Mouse (Mus musculus): ENCODE measurements at regions not wholly inside any gene's neighbourhood (a gene's known extent, or its start where the extent isn't known, plus 50 kb on each side); places are given as distances from the start of the nearest gene placed in this dataset.
"Not testable (repeated sequence)": the region's sequence is repeated elsewhere in the genome, so short reads cannot be mapped to it uniquely, and the experiment has no call there.

DNA sequence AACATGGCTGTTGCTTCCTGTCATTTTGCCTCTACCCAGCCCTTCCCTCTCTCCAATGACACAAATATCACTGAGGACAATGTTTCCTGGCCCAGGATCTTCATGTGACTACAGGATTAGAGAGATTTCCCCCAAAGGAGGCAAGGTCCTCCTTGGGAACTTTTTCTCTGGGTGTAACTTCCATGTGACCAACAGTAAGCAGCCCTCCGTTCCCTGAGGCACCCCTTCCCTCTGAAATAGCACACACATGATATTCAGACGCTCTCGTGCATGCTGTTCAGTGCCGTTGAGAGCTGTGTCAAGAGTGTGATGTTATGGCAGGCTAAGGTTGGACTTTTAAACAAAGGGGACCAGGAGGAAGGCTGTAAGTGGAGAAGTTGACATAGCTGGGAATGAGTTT is 169.2 kb upstream of the Otx2 start:
- no peak for DNase-seq

DNA sequence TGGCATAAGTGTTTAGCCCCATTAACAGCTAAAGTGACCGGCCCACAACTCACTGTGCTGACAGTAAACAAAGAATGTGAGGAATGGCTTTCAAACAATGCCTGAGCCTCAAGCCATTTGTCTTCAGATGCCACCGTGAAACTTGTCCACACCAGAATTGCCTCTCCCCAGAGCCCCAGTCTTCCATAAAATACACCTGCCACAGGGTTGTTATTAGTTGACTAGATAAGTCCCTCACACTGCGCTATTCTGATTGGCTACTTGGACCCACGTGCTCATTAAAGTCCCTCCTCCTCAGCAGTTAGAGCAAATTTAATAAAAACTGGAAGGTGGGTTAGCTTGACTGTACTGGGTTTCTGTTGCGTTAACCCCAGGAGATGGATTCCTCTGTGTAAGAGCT is 167.7 kb upstream of the Otx2 start:
- DNase-seq, result no peak

DNA sequence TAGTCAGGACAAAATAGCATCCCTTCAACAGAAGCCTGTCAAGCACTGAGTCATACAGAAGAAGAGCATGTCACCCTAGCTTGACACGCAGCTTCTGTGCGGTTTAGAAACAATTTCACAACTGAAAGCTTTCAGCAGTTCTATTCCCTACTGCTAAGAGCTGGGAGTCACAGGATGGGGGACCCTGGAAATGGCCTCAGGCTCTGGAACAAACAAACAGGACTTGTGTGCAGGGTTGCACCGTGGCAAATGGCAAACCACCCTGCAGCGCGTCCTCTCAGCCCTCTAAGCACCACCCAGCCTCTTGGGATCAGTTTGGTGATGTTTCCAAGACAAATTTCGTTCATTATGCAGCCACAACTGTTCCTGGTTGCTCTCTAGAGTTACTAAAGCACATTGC is 163.6 kb upstream of the Otx2 start:
- DNase-seq, result no peak

DNA sequence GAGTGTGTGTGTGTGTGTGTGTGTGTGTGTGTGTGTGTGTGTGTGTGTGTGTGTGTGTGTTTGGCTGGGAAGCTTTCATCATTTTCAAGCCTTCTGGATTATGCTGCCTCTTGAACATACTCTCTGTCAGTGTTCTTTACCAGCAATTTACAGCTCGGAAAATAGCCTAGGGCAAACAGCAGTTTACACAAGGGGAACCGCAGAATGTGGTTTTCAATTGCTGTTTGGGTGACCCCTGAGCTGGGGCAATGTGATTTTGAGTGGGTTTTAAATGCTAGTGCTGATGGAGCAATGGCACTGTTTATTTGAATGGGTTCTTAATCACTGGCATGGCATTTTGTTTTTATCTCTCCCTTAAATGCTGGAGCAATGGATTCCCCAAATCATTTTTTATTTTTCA is 162.5 kb upstream of the Otx2 start:
- no peak for DNase-seq

DNA sequence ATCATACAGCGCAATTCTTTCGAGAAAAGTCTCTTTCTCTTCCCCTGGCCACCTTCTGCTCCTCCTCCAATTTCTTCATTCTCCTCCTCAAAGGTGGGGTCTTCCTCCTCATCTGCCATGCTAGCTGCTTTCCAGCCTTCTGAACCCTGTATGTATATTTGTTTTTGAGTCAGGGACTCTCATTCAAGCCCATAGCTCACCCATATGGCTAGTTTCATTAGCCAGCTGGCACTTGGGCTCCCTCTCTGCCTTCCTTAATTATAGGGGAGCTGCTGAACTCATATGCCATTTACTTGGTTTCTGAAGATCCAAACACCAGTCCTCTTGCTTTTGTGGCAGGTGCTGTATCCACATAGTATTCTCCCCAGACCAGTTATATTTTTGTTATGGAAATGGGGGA is 160.8 kb upstream of the Otx2 start:
- DNase-seq, result no peak

DNA sequence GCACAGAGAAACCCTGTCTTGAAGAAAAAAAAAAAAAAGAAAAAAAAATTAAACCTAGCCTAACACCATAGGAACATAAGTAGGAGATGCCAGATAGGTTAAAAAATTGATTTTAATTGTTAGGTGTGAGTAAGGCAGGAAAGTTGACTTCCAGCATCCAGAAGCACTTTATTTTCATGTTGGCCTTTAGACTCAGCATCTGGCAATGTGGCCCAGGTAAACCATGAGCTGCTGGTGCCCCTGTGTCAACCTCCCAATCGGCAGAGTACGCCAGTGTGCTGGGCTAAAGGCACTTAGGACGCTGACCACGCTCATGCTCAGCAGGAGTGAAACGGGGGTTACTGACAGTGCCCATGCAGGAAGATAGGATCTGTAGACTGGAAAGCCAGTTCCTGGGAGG is 152.8 kb upstream of the Otx2 start:
- DNase-seq, result no peak

DNA sequence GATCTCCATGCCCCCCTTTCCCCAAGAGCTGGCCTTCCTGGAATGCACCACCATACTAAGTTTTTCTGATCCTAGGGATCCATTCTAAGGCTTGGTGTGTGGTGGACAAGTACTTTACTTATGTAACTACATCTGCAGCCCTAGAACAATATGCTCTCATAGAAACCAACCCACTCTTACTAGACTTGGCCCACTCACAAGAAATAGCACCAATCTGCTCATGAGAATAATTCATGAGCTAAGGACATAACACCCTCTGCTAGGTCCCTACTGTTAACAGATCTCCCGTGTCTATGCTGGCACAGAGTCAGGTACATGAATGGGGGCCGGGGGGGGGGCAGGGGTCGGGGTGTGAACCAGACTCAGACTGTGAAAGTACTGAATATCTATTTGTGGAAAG is 150.8 kb upstream of the Otx2 start:
- DNase-seq, result no peak

DNA sequence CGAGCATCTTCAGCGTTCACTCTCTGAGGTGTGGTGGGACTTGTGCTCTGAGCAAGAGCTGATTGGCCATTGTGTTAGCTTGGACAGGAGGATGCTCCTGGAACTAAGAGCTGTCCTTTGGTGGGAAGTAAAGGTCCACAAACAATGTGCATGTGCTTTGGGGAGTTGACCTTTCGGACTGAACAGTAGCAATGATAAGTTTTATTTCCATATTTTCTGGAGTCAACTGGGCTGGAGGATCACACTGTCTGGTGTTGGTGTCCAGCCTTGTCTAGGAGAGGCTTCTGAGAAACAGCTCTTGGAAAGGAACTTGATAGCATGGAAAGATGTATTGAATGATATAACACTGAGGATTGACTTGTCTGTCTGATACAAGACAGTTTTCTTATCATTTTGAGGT is 142.3 kb upstream of the Otx2 start:
- DNase-seq, result no peak

DNA sequence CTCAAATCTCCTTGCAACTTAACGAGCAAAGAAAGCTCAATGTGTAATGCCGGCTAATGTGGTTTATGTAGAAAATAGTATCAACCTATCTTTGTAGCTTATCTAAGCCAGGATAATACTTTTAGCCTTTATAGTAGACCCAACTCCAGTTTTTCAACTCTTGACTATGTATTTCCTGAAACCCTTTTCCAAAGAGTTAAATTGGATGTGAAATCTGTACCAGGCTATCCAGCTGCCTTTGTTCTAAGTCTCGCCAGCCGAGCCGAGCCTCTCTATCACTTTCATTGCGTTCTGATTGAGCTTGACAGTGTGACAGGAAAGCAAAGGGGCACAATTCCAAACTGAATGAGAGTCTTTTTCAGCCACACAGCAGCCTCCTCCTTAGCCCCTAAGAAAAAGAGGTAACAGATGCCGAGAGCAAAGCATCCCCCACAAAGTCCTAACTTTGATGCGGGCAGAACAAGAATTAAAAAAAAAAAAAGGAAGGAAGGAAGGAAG is 141.7 kb upstream of the Otx2 start:
- no peak for DNase-seq

DNA sequence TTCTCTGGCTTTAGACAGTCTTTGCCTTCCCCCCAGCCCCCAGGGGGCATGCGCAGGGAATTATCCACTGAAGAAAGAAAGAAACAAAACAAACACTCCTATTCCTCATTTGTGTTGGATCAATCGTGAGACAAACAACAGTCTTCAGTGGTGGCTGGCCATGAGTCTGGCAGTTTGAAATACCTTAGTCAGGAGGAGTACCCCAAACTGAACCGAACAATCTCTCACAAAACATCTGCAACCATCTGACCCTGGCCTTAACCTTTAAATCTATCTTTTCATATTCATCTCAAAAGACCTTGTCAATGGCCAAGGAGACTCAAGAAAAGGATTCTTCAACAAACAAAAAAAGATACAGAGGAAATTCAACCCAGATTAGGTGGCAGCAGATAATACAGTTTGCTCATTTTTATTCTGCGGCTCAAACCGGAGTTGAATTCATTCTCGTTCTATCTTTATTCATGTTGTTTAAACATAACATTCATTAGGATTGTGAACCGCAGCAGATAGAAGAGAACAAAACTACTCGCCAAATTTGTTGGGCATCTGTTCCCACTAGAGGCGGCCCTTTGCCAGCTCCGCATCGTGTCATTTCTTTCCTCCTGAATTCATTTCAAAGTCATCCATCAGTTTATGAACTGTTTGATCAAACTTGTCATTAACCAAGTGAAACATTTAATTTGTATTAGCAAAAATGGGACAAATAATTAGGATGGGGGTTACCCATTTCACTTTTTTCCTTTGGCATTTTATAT is 139.3 kb upstream of the Otx2 start:
- no peak for DNase-seq

DNA sequence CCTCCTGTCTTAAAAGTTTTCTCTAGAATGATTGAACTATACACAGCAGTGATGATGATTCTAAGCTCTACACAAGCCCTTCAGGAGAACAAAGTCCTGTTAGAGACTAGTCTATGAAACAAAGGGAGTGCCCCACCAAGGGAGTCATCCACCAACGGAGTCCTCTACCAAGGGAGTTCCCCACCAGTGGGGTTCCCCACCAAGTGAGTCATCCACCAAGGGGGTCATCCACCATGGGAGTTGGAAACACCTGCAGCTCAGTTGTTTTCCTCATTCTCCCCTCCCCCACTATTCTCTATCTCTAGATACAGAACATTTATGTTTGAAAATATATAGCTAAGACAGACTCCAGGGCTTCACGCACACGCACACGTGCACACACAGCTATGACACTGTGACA is 130.5 kb upstream of the Otx2 start:
- DNase-seq, result no peak

DNA sequence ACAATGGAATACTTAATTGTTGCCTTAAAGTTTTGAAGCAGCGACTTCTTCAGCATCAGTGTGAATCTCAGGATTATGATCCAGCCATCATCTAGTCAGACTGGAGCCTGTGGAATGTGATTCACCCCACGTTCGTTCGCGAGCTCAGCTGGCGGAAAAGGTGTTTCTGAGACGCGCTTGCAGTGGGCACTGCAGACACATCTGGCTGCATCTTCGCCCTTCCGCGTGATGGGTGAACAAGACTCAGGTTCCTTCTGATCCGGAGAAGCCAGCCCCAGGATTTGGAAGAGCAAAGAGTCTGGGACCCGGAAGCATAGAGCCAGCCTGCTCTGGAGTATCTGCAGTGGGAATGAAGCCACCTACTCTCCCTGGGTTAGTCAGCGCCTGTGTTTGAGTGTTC is 127.7 kb upstream of the Otx2 start:
- DNase-seq, result no peak

DNA sequence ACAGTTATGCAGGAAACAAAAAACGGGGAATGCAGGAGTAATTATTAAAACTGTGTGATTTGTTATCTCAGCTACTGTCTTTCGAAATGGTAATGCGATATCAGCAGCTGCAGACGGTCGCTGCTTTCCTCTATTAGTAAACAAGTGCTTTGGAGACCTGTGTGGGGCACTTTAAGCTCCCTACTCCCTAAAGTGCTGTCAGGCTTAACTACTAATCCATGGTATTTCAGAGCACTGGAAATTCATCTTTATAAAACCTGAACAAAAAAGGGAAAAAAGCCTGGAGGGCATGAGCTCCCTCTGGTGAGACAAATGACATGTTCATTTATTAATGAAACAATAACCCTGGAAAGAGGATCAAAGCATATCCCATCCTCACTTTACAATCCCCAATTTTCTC is 127.2 kb upstream of the Otx2 start:
- DNase-seq, result no peak

DNA sequence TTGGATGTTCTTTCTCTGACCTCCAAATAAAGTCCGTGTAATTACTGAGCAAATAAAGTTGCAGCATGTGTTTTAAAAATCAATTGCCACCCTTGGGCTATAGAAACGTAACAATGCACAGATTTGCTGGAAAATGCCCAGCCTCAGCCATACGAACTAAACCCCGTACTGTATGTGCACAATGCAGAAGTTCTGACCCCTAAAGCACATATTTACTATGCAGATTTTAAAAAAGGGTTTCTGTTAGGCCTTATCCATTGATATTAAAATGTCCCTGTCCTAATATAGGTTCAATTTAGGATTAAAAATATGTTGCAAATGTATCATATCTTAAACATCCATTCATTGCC is 126.5 kb upstream of the Otx2 start:
- DNase-seq, result no peak

DNA sequence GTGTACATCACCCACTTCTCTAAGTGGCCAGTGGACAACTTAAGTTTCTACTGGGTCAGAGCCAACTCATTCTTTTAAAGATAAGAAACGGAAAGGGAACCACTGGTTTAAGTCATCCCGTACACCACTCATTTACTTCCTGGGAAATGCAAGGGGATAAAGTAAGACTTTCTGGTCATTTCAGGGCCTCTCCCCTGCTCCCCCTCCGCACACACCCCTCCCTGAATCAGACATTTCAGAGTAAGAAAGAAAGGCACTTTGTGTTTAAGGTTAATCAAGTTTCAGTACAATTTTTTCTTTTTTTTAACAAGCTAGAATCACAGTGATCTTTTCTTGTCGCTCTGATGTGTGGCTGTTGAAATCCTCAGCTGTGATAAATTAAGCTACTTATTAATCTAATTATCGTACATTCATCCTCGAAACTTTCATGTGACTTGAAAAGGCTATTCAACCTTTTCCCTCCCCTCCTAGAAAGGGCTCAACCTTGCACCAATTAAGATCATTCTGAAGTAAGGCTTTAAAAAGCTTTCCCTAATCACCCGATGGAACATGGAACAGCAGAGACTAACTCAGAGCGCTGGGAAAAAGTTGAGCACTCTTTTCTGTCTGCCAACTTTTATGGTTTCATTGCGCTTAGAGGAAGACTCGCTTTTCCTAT is 126.0 kb upstream of the Otx2 start:
- no peak for DNase-seq

DNA sequence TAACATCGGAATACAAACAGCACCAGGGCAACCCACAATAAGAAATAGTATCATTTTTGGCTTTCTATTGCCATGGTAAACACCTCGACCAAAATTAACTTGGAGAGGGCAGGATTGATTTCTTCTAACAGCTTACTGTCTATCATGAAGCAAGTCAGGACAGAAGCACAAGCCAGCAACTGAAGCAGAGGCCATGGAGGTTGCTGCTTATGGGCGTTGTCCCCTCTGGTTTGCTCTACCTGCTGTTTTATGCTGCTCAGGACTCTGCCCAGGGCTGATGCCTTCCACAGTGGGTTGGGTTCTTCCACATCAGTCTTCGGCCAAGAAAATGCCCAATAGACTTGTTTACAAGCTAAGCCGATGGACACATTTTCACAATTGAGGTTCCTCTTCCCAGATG is 117.9 kb upstream of the Otx2 start:
- DNase-seq, result no peak

DNA sequence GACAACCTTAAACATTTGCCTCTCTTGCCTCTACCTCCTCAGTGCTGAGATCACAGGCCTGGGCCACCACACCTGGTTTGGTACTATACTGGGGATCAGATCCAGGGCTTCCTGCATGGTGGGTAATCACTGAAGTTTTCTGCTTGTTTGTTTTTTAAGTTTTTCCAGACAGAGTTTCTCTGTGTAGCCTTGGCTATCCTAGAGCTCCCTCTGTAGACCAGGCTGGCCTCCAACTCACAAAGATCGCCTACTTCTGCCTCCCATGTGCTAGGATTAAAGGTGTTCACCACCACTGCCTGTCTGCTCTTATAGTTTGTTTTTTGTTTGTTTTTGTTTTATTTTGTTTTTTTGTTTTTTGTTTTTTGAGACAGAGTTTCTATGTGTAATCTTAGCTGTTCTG is 105.7 kb upstream of the Otx2 start:
- no peak for DNase-seq

DNA sequence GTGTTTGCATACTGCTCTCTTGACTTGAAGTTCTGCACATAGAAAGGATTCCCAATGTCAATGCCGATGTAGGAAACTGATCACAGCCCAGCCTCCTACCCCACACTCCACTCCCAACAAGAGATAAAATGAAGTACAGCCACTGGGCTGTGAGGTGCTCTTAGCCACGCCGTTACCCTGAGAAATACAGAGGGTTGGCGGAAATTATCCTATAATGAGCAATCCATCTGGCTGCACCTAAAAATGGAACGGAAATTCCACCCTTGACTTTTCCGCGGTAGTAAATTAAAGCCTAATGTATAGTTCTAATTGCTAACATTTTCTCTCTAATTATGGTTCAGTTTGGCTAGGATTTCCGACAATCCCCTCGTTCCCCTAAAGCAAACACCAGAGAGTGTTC is 97.2 kb upstream of the Otx2 start:
- no peak for DNase-seq

DNA sequence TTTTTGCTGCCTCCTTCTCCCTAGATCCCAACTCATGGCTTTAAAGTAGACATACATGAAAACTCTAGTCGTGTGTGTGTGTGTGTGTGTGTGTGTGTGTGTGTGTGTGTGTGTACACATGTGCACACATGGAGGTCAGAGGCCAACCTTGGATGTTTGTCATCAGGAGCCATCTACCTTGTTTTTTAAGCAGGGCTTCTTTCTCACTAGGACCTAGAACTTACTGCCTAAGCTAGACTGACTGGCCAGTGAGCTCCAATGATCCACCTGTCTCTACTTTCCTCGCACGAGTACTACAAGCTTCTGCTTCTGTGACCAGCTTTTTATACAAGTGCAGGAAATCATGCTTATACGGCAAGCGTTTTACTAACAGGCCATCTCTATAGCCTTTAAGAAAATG is 89.1 kb upstream of the Otx2 start:
- no peak for DNase-seq

DNA sequence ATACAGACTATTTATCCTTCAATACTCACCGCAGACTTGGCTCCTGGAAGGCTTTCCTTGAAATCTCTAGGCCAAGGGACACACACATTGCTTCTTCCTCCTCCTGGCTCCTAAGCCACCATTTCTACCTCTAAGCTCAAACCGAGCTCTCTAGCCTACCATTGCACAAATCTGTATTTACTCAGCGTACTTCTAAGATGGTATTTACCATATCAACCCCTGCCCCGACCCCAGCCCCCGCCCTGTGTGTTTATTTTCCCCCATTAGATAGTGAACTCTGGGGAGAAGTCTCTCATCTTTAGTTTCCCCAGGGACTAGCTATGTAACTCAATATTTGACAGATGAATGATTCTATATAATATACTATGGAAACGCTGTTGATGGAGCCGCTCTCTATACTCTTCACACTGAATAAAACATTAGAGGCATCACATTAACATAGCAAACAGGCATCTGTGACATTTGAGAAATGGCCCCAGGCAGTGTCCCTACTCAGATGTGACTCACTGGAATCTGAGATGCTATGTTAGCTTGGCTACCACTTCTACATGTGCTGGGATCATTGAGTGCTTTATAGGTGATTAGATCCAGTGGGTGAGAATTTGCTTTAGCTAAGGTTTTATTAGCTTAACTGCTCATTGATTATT is 87.5 kb upstream of the Otx2 start:
- no peak for DNase-seq

DNA sequence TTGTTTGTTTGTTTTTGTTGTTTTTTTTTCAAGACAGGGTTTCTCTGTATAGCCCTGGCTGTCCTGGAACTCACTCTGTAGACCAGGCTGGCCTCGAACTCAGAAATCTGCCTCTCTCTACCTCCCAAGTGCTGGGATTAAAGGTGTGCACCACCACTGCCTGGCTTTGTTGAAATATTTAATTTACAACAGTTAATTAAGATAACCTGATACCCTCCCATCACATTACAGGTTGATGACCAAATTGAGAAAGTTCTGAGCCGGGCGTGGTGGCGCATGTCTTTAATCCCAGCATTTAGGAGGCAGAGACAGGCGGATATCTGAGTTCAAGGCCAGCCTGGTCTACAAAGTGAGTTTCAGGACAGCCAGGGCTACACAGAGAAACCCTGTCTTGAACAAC is 81.5 kb upstream of the Otx2 start:
- DNase-seq, result not testable (repeated sequence)

DNA sequence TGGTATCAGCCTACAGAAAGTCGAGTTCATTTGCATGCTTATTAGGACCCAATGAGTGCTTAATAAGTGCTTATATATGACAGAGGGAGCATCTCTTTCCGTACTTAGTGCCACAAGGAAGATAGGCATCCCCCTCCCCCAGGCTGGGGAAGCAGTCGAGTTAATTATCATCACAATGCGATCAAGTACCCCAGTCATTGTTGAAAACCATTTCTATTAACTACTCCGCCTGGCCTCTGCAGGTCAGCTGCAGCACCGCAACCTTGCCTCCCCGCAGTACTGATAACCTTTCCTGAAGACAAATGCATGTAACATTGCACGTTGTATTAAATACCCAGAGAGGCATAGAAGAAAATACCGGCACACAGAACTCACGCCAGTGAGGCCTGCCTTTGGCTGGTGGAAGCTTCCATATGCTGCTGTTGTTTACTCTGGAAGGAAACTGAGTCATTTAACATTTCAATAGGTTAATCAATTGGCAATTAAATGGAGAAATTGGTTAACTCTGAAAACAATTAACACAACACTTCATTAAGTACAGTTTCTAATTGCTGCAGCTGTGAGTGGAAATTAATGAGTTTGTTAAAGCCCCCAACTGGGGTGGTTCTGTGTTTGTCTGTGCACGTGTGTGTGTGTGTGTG is 80.6 kb upstream of the Otx2 start:
- no peak for DNase-seq

DNA sequence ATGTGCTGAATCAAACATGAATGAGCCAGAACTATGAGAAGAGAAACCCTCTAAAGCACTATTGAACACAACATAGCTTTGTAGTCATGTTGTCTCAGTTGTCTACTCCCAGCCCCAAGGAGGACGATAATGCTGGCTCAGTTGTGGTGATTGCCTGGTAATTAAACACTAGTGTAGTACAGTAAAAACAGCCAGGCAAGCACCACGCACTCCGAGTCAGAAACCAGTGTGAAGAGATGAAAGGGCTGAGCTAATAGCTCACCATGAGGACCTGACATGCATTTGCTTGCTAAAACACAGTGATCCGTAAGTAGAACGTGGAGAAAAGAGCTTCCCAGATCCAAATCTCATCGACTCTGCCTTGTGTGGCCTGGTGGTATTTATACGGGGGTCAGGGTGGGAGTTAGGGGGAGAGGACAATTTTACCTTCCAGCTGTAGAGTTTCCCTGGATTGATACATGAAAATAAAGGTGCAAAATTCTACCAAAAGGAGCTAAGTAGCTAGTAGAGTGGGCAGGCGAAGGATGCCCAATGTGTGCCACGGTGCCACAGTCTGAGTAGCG is 80.0 kb upstream of the Otx2 start:
- DNase-seq, result no peak

DNA sequence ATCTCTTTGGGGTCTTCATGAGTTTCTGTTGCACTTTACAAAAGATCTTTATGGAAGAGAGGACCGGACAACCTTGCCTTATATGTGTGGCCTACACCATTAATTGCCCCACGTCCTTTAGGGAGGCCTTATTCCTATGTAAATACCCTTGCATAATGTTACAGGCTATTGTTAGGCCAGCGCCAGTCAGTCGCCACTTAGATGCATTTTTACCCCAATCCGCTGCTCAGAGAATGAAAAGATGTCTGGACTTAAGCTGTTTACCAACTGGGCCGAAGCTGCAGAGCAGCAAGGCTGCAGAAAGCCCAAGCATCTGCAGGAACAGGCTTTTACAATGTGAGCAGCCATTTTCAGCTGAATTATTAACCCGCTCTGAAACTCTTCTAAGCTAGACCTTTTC is 79.5 kb upstream of the Otx2 start:
- DNase-seq, result no peak
